Comparison of ENCODE assay signal across 25 mouse cellular contexts in genomic region chr10:14491838-14492237, GRCm38 (mm10). TPM values are rescaled to one million over a fixed set of nuclear protein-coding genes. Genes with fewer than 3 reads are reported as not detected.
DNase-seq lines count a peak whose midpoint lies in the region; ATAC-seq and TF ChIP-seq lines count a peak whose summit lies in the region.
"Had no signal": no experiment of that assay in that cellular context is flagged by ENCODE, and none has a peak within 500 bp of the region (broad histone marks: within the 10 kb centered on the region; RNA-seq: fewer than 3 reads in every experiment).

No protein-coding gene starts in this region.

- TF ChIP-seq POLR2A in embryonic fibroblast, embryonic 13.5 days (IDR thresholded peaks at IDR 0.05; ENCODE audit: low read depth, low read length): no peak

- TF ChIP-seq CTCF in embryonic fibroblast, embryonic 13.5 days (IDR thresholded peaks at IDR 0.05; ENCODE audit: borderline replicate concordance, insufficient read depth, low read length): no peak

- DNase-seq in heart, adult 11 months: peak; percentile 85
- DNase-seq in heart, postnatal 4 days: no peak
- peak; percentile 67 for DNase-seq in 3T3-L1 (ENCODE audit: low read depth, low spot score)
- peak; percentile 42 for DNase-seq in lung, postnatal 25 days (ENCODE audit: low spot score)
- DNase-seq in thymus, adult 18-20 months: no peak
- DNase-seq in midbrain, embryonic 11.5 days (ENCODE audit: low spot score, missing footprints): no peak
- no peak for DNase-seq in adrenal gland, postnatal 36 days
- DNase-seq: B cell, adult 2 months; cerebellum, adult 11-12 months; cerebellum, postnatal 36 days; forebrain, postnatal 0 days; gastrocnemius, postnatal 10 days; heart, postnatal 14 days; liver; liver, postnatal 0 days; right cerebral cortex, postnatal 14 days; thymus, postnatal 14 days had no signal

- no peak overlapping the region for H3K9ac ChIP-seq in midbrain, embryonic 11.5 days (ENCODE audit: low read length)
- H3K9ac ChIP-seq: forebrain, postnatal 0 days; hindbrain, embryonic 14.5 days; liver, postnatal 0 days; neural tube, embryonic 13.5 days had no signal

- H3K4me3 ChIP-seq in embryonic fibroblast, embryonic 13.5 days (ENCODE audit: insufficient read depth, low read length): no peak overlapping the region
- no peak overlapping the region for H3K4me3 ChIP-seq in midbrain, embryonic 11.5 days (ENCODE audit: low read depth, low read length)
- H3K4me3 ChIP-seq: embryonic facial prominence, embryonic 10.5 days; erythroblast, embryonic 14.5 days; heart, embryonic 10.5 days; midbrain, embryonic 10.5 days; neural tube, embryonic 13.5 days had no signal

- H3K4me2 ChIP-seq in midbrain, embryonic 11.5 days: no peak overlapping the region
- H3K4me2 ChIP-seq: hindbrain, embryonic 14.5 days; neural tube, embryonic 13.5 days had no signal

- H3K4me1 ChIP-seq in embryonic fibroblast, embryonic 13.5 days (ENCODE audit: control insufficient read depth, insufficient read depth, low read length): peaks cover 4% of the 10 kb centered on the region; the same call in 1 of the 2 replicates
- H3K4me1 ChIP-seq in midbrain, embryonic 11.5 days (ENCODE audit: control insufficient read depth, insufficient read depth, low read length): no peaks in the 10 kb centered on the region
- H3K4me1 ChIP-seq: embryonic facial prominence, embryonic 10.5 days; heart, embryonic 10.5 days; midbrain, embryonic 10.5 days; neural tube, embryonic 13.5 days had no signal

- no peaks in the 10 kb centered on the region for H3K27me3 ChIP-seq in midbrain, embryonic 11.5 days (ENCODE audit: control insufficient read depth, insufficient read depth, low read length)
- H3K27me3 ChIP-seq: neural tube, embryonic 13.5 days had no signal

- no peaks in the 10 kb centered on the region for H3K9me3 ChIP-seq in midbrain, embryonic 11.5 days (ENCODE audit: control insufficient read depth, low read length)
- H3K9me3 ChIP-seq: embryonic facial prominence, embryonic 10.5 days; heart, embryonic 10.5 days; midbrain, embryonic 10.5 days; neural tube, embryonic 13.5 days had no signal

- no peak for ATAC-seq in midbrain, embryonic 11.5 days (ENCODE audit: low FRiP score)
- ATAC-seq: forebrain, postnatal 0 days; intestine, postnatal 0 days; liver, postnatal 0 days had no signal

- 0 out of 2 replicates have a peak overlapping the region, but pooled peaks have one; percentile 18 for H3K27ac ChIP-seq in embryonic fibroblast, embryonic 13.5 days (ENCODE audit: insufficient read depth, low read length)
- H3K27ac ChIP-seq in midbrain, embryonic 11.5 days (ENCODE audit: low read depth, low read length): no peak overlapping the region
- H3K27ac ChIP-seq: embryonic facial prominence, embryonic 10.5 days; heart, embryonic 10.5 days; hindbrain, embryonic 14.5 days; midbrain, embryonic 10.5 days; neural tube, embryonic 13.5 days had no signal

- H3K36me3 ChIP-seq in midbrain, embryonic 11.5 days (ENCODE audit: control insufficient read depth, insufficient read depth, low read length): no peaks in the 10 kb centered on the region
- H3K36me3 ChIP-seq: embryonic facial prominence, embryonic 10.5 days; heart, embryonic 10.5 days; midbrain, embryonic 10.5 days; neural tube, embryonic 13.5 days had no signal

- 85% methylated on average over 4 of the region's 4 CpGs for WGBS in midbrain, embryonic 11.5 days

RNA-seq across cellular contexts. Expression of gene Adgrg6, which starts 53.6 kb away (rescaled TPM):
- total RNA-seq in heart, postnatal 4 days (2021): 10 to 100 TPM in 1 of 2 experiments, 1 to 10 TPM in 1; 7.4 to 10.7 TPM
- 31.4 and 38.6 TPM in 2 replicates for polyA plus RNA-seq in embryonic fibroblast, embryonic 13.5 days (2011; ENCODE audit: insufficient read length, low read depth, missing spikeins)
- 1.2 and 1.9 TPM in 2 replicates for polyA plus RNA-seq in midbrain, embryonic 11.5 days (2014; fragmentation: Nextera tagmentation; extraction: Ambion mirVana)
- total RNA-seq in adrenal gland, postnatal 36 days (2021): 1 to 10 TPM; 1.4 to 1.5 TPM

Comparison
In these comparisons a context has a peak if more than half of its experiments do, and no peak if none do; other contexts are left out.
1. DNase-seq: peak in heart, adult 11 months (single experiment), 3T3-L1 (single experiment) and lung, postnatal 25 days (single experiment); none in heart, postnatal 4 days (single experiment), thymus, adult 18-20 months (0 of 2), midbrain, embryonic 11.5 days (single experiment) and adrenal gland, postnatal 36 days (0 of 2).